Mouse (Mus musculus) MEL (cell line): ENCODE results near the gene Akr1d1.

Experiments used
- BHLHE40 ChIP-seq: IDR thresholded peaks from 2 replicates; pipeline ENCODE4 v1.6.1; 2012; ENCODE audit warnings: low read depth, mild to moderate bottlenecking, inconsistent platforms, low read length, improper control_type of control experiment, borderline replicate concordance
- CTCF ChIP-seq, 3 experiments: IDR thresholded peaks in 2 of 3; conservative IDR thresholded peaks in 1 of 3; 2 replicates each; pipeline ENCODE4 v1.5.1; 2011 to 2012; ENCODE audit warnings: low read length in 3 of 3, low read depth in 2 of 3, mild to moderate bottlenecking in 2 of 3, improper control_type of control experiment in 1 of 3, inconsistent platforms in 1 of 3, mixed read lengths in 1 of 3, moderate library complexity in 1 of 3; ENCODE audit not compliant: control insufficient read depth in 1 of 3, insufficient read depth in 1 of 3, poor library complexity in 1 of 3, severe bottlenecking in 1 of 3
- ELF1 ChIP-seq: IDR thresholded peaks from 2 replicates; pipeline ENCODE4 v1.6.1; 2014; ENCODE audit warnings: low read depth, mild to moderate bottlenecking, inconsistent platforms, low read length, improper control_type of control experiment, moderate library complexity
- EP300 ChIP-seq, 2 experiments: IDR thresholded peaks; 2 replicates each; pipeline ENCODE4 v1.6.1; 2011; ENCODE audit warnings: improper control_type of control experiment in 2 of 2, low read length in 2 of 2, low read depth in 1 of 2, mild to moderate bottlenecking in 1 of 2
- HCFC1 ChIP-seq: IDR thresholded peaks from 2 replicates; pipeline ENCODE4 v1.6.1; 2012; ENCODE audit warnings: low read depth, mild to moderate bottlenecking, inconsistent platforms, low read length, improper control_type of control experiment, moderate library complexity
- POLR2AphosphoS2 ChIP-seq: IDR thresholded peaks from 2 replicates; pipeline ENCODE4 v1.6.1; 2011; ENCODE audit warnings: low read length, improper control_type of control experiment
- RAD21 ChIP-seq: IDR thresholded peaks from 2 replicates; pipeline ENCODE4 v1.6.1; 2011; ENCODE audit warnings: mild to moderate bottlenecking, low read depth, low read length, improper control_type of control experiment

DNA sequence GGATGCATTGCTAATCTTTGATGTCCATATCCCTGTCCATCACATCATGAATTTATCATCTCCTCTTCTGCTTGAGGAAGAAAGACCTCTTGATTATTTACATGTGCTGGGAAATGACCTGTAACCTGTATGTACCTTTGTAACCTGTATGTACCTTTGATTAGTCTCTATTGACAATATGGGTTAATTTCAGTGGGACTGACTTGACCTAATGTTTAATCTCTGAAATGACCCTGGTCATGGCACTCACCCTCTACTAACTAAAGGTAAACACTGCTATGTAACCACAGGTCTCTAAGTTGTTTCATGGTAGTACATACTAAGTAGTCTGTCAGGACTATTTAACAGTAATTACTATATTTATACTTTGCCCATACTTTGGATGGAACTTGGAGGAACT lies 19.2 kb upstream of the Akr1d1 start:
- no peak for TF ChIP-seq HCFC1
- TF ChIP-seq ELF1, result no peak
- no peak for TF ChIP-seq CTCF (IDR thresholded peaks at IDR 0.05 in 2 of 3, conservative IDR thresholded peaks at IDR 0.05 in 1 of 3; ENCODE audit: control insufficient read depth in 1 of 3, insufficient read depth in 1 of 3, low read depth in 2 of 3, low read length in 3 of 3, poor library complexity in 1 of 3, severe bottlenecking in 1 of 3)
- TF ChIP-seq BHLHE40, result no peak
- TF ChIP-seq POLR2AphosphoS2, result no peak
- no peak for TF ChIP-seq RAD21
- TF ChIP-seq EP300 (IDR thresholded peaks at IDR 0.05; ENCODE audit: low read depth in 1 of 2, low read length in 2 of 2), result no peak
